Mouse (Mus musculus): ENCODE data around the gene Exd2. TPM values are rescaled to one million over a fixed set of nuclear protein-coding genes. Genes with fewer than 3 reads are reported as not detected.

Exd2 gene
- polyA plus RNA-seq, 1 experiment from 2014 or later, result 42.8 TPM

GRCm38 (mm10) chr12:80471926-80472325 is 9.0 kb downstream of the Exd2 start:
- H3K36me3 ChIP-seq (ENCODE audit: control insufficient read depth, insufficient read depth, low read length), result no peaks in the 10 kb centered on the region
- DNase-seq (ENCODE audit: low spot score) (no peak), ATAC-seq (ENCODE audit: insufficient read depth, low FRiP score, low TSS enrichment) (no peak)
- H3K27me3 ChIP-seq (ENCODE audit: control insufficient read depth, insufficient read depth, low read length), result no peaks in the 10 kb centered on the region
- H3K4me3 ChIP-seq (ENCODE audit: low read depth, low read length), result no peak overlapping the region
- no peaks in the 10 kb centered on the region for H3K4me1 ChIP-seq (ENCODE audit: control insufficient read depth, insufficient read depth, low read length)
- H3K27ac ChIP-seq (ENCODE audit: low read depth, low read length), result no peak overlapping the region
- H3K9ac ChIP-seq (ENCODE audit: low read length), result no peak overlapping the region
- H3K4me2 ChIP-seq (ENCODE audit: low read depth), result no peak overlapping the region
- H3K9me3 ChIP-seq (ENCODE audit: control insufficient read depth, low read length), result no peaks in the 10 kb centered on the region
- 81% methylated on average over 4 of the region's 4 CpGs for WGBS

GRCm38 (mm10) chr12:80473731-80474130 is 10.8 kb downstream of the Exd2 start:
- no peaks in the 10 kb centered on the region for H3K27me3 ChIP-seq (ENCODE audit: control insufficient read depth, insufficient read depth, low read length)
- DNase-seq (ENCODE audit: low spot score) (no peak), ATAC-seq (ENCODE audit: insufficient read depth, low FRiP score, low TSS enrichment) (no peak)
- no peaks in the 10 kb centered on the region for H3K9me3 ChIP-seq (ENCODE audit: control insufficient read depth, low read length)
- WGBS, result 87% methylated on average over 3 of the region's 3 CpGs
- no peak overlapping the region for H3K4me2 ChIP-seq (ENCODE audit: low read depth)
- no peaks in the 10 kb centered on the region for H3K4me1 ChIP-seq (ENCODE audit: control insufficient read depth, insufficient read depth, low read length)
- H3K9ac ChIP-seq (ENCODE audit: low read length), result no peak overlapping the region
- no peaks in the 10 kb centered on the region for H3K36me3 ChIP-seq (ENCODE audit: control insufficient read depth, insufficient read depth, low read length)
- no peak overlapping the region for H3K27ac ChIP-seq (ENCODE audit: low read depth, low read length)
- H3K4me3 ChIP-seq (ENCODE audit: low read depth, low read length), result no peak overlapping the region

GRCm38 (mm10) chr12:80479986-80480385 is 17.1 kb downstream of the Exd2 start:
- no peaks in the 10 kb centered on the region for H3K4me1 ChIP-seq (ENCODE audit: control insufficient read depth, insufficient read depth, low read length)
- H3K36me3 ChIP-seq (ENCODE audit: control insufficient read depth, insufficient read depth, low read length), result no peaks in the 10 kb centered on the region; the same call in 1 of the 2 replicates
- no peak for ATAC-seq (ENCODE audit: insufficient read depth, low FRiP score, low TSS enrichment)
- no peak for DNase-seq (ENCODE audit: low spot score)
- no peaks in the 10 kb centered on the region for H3K27me3 ChIP-seq (ENCODE audit: control insufficient read depth, insufficient read depth, low read length)
- no peak overlapping the region for H3K9ac ChIP-seq (ENCODE audit: low read length)
- no peak overlapping the region for H3K4me3 ChIP-seq (ENCODE audit: low read depth, low read length)
- no peak overlapping the region for H3K27ac ChIP-seq (ENCODE audit: low read depth, low read length)
- WGBS, result 94% methylated on average over 3 of the region's 3 CpGs
- no peaks in the 10 kb centered on the region for H3K9me3 ChIP-seq (ENCODE audit: control insufficient read depth, low read length)
- H3K4me2 ChIP-seq (ENCODE audit: low read depth), result no peak overlapping the region

- Histone ChIP-seq H3K4me2 (ENCODE audit: low read depth) (no peak overlapping the region), H3K9me3 (ENCODE audit: control insufficient read depth, low read length) (no peaks in the 10 kb centered on the region), H3K27ac (ENCODE audit: low read depth, low read length) (no peak overlapping the region), H3K36me3 (ENCODE audit: control insufficient read depth, insufficient read depth, low read length) (no peaks in the 10 kb centered on the region; the same call in 1 of the 2 replicates), H3K27me3 (ENCODE audit: control insufficient read depth, insufficient read depth, low read length) (no peaks in the 10 kb centered on the region), H3K9ac (ENCODE audit: low read length) (no peak overlapping the region), H3K4me1 (ENCODE audit: control insufficient read depth, insufficient read depth, low read length) (no peaks in the 10 kb centered on the region), H3K4me3 (ENCODE audit: low read depth, low read length) (no peak overlapping the region)
- ATAC-seq (ENCODE audit: insufficient read depth, low FRiP score, low TSS enrichment) (no peak), DNase-seq (ENCODE audit: low spot score) (no peak)
- 76% methylated on average over 3 of the region's 3 CpGs for WGBS
Measured at GRCm38 (mm10) chr12:80483397-80483796, 20.5 kb downstream of the Exd2 start.

- WGBS, result 85% methylated on average over 5 of the region's 5 CpGs
- H3K36me3 ChIP-seq (ENCODE audit: control insufficient read depth, insufficient read depth, low read length), result peaks cover 6% of the 10 kb centered on the region
- H3K4me3 ChIP-seq (ENCODE audit: low read depth, low read length), result no peak overlapping the region
Measured at GRCm38 (mm10) chr12:80493311-80493710, 30.4 kb downstream of the Exd2 start.

GRCm38 (mm10) chr12:80495691-80496090 is 32.8 kb downstream of the Exd2 start:
- Histone ChIP-seq H3K4me1 (ENCODE audit: control insufficient read depth, insufficient read depth, low read length) (no peaks in the 10 kb centered on the region), H3K36me3 (ENCODE audit: control insufficient read depth, insufficient read depth, low read length) (peaks cover 6% of the 10 kb centered on the region), H3K4me2 (ENCODE audit: low read depth) (no peak overlapping the region), H3K27me3 (ENCODE audit: control insufficient read depth, insufficient read depth, low read length) (no peaks in the 10 kb centered on the region), H3K27ac (ENCODE audit: low read depth, low read length) (no peak overlapping the region), H3K9me3 (ENCODE audit: control insufficient read depth, low read length) (no peaks in the 10 kb centered on the region), H3K9ac (ENCODE audit: low read length) (no peak overlapping the region), H3K4me3 (ENCODE audit: low read depth, low read length) (no peak overlapping the region)
- WGBS, result 79% methylated on average over 1 of the region's 1 CpGs
- DNase-seq (ENCODE audit: low spot score) (no peak), ATAC-seq (ENCODE audit: insufficient read depth, low FRiP score, low TSS enrichment) (no peak)

More at GRCm38 (mm10) chr12:80493311-80493710, 30.4 kb downstream of the Exd2 start:
- no peaks in the 10 kb centered on the region for H3K9me3 ChIP-seq (ENCODE audit: control insufficient read depth, low read length)
- no peaks in the 10 kb centered on the region for H3K4me1 ChIP-seq (ENCODE audit: control insufficient read depth, insufficient read depth, low read length)
- no peak for DNase-seq (ENCODE audit: low spot score)
- no peak for ATAC-seq (ENCODE audit: insufficient read depth, low FRiP score, low TSS enrichment)
- no peak overlapping the region for H3K9ac ChIP-seq (ENCODE audit: low read length)
- no peak overlapping the region for H3K4me2 ChIP-seq (ENCODE audit: low read depth)
- no peak overlapping the region for H3K27ac ChIP-seq (ENCODE audit: low read depth, low read length)
- H3K27me3 ChIP-seq (ENCODE audit: control insufficient read depth, insufficient read depth, low read length), result no peaks in the 10 kb centered on the region

GRCm38 (mm10) chr12:80498356-80498755 is 35.5 kb downstream of the Exd2 start:
- Histone ChIP-seq H3K27me3 (ENCODE audit: control insufficient read depth, insufficient read depth, low read length) (no peaks in the 10 kb centered on the region), H3K27ac (ENCODE audit: low read depth, low read length) (no peak overlapping the region), H3K36me3 (ENCODE audit: control insufficient read depth, insufficient read depth, low read length) (peaks cover under 1% of the 10 kb centered on the region; the same call in 1 of the 2 replicates), H3K4me2 (ENCODE audit: low read depth) (no peak overlapping the region), H3K9ac (ENCODE audit: low read length) (no peak overlapping the region), H3K9me3 (ENCODE audit: control insufficient read depth, low read length) (no peaks in the 10 kb centered on the region), H3K4me1 (ENCODE audit: control insufficient read depth, insufficient read depth, low read length) (no peaks in the 10 kb centered on the region), H3K4me3 (ENCODE audit: low read depth, low read length) (no peak overlapping the region)
- WGBS, result 69% methylated on average over 4 of the region's 4 CpGs
- ATAC-seq (ENCODE audit: insufficient read depth, low FRiP score, low TSS enrichment) (no peak), DNase-seq (ENCODE audit: low spot score) (no peak)

GRCm38 (mm10) chr12:80500506-80500905 is 37.6 kb downstream of the Exd2 start:
- Histone ChIP-seq H3K4me2 (ENCODE audit: low read depth) (no peak overlapping the region), H3K27me3 (ENCODE audit: control insufficient read depth, insufficient read depth, low read length) (no peaks in the 10 kb centered on the region), H3K9me3 (ENCODE audit: control insufficient read depth, low read length) (no peaks in the 10 kb centered on the region), H3K36me3 (ENCODE audit: control insufficient read depth, insufficient read depth, low read length) (no peaks in the 10 kb centered on the region), H3K9ac (ENCODE audit: low read length) (no peak overlapping the region), H3K4me1 (ENCODE audit: control insufficient read depth, insufficient read depth, low read length) (no peaks in the 10 kb centered on the region), H3K4me3 (ENCODE audit: low read depth, low read length) (no peak overlapping the region), H3K27ac (ENCODE audit: low read depth, low read length) (no peak overlapping the region)
- WGBS, result 72% methylated on average over 1 of the region's 1 CpGs
- no peak for ATAC-seq (ENCODE audit: insufficient read depth, low FRiP score, low TSS enrichment)
- DNase-seq (ENCODE audit: low spot score), result no peak

GRCm38 (mm10) chr12:80504718-80505117 is 41.8 kb downstream of the Exd2 start:
- no peaks in the 10 kb centered on the region for H3K27me3 ChIP-seq (ENCODE audit: control insufficient read depth, insufficient read depth, low read length)
- no peak overlapping the region for H3K27ac ChIP-seq (ENCODE audit: low read depth, low read length)
- no peak overlapping the region for H3K4me3 ChIP-seq (ENCODE audit: low read depth, low read length)
- no peaks in the 10 kb centered on the region for H3K36me3 ChIP-seq (ENCODE audit: control insufficient read depth, insufficient read depth, low read length)
- H3K9me3 ChIP-seq (ENCODE audit: control insufficient read depth, low read length), result no peaks in the 10 kb centered on the region
- no peak for DNase-seq (ENCODE audit: low spot score)
- 85% methylated on average over 5 of the region's 5 CpGs for WGBS
- no peak for ATAC-seq (ENCODE audit: insufficient read depth, low FRiP score, low TSS enrichment)
- peaks cover 6% of the 10 kb centered on the region; the same call in 1 of the 2 replicates for H3K4me1 ChIP-seq (ENCODE audit: control insufficient read depth, insufficient read depth, low read length)
- no peak overlapping the region for H3K4me2 ChIP-seq (ENCODE audit: low read depth)
- no peak overlapping the region for H3K9ac ChIP-seq (ENCODE audit: low read length)
